Mouse (Mus musculus) ES-Bruce4 (cell line): ENCODE results near the gene Kif6. TPM values are rescaled to one million over a fixed set of nuclear protein-coding genes. Genes with fewer than 3 reads are reported as not detected.

Experiments
- H3K27ac ChIP-seq: 2 replicates; pipeline ENCODE4 v1.5.1; 2012; ENCODE audit warnings: low read length, inconsistent platforms; ENCODE audit not compliant: insufficient read depth
- H3K27me3 ChIP-seq: 2 replicates; pipeline ENCODE4 v1.6.1; 2012; ENCODE audit warnings: mild to moderate bottlenecking, low read length, inconsistent platforms; ENCODE audit not compliant: control insufficient read depth, poor library complexity, insufficient read depth, severe bottlenecking
- H3K36me3 ChIP-seq: 2 replicates; pipeline ENCODE4 v1.6.1; 2012; ENCODE audit warnings: inconsistent platforms, mild to moderate bottlenecking, low read length, moderate library complexity; ENCODE audit not compliant: control insufficient read depth, poor library complexity, insufficient read depth, severe bottlenecking
- H3K4me1 ChIP-seq: one replicate; pipeline ENCODE4 v1.8.1; 2011; ENCODE audit warnings: low read length; ENCODE audit not compliant: control insufficient read depth, insufficient read depth
- H3K4me3 ChIP-seq: 2 replicates; pipeline ENCODE4 v1.5.1; 2011; ENCODE audit warnings: low read depth, mild to moderate bottlenecking, low read length
- H3K9ac ChIP-seq: 2 replicates; pipeline ENCODE4 v1.6.1; 2012; ENCODE audit warnings: low read depth, mild to moderate bottlenecking, inconsistent platforms; ENCODE audit not compliant: poor library complexity, severe bottlenecking
- H3K9me3 ChIP-seq: replicated peaks from 2 replicates; pipeline ENCODE4 v1.6.1; 2012; ENCODE audit warnings: mild to moderate bottlenecking, low read length, inconsistent platforms; ENCODE audit not compliant: control insufficient read depth, poor library complexity, insufficient read depth, severe bottlenecking
- CTCF ChIP-seq: IDR thresholded peaks from one replicate; pipeline ENCODE4 v1.8.1; 2011; ENCODE audit warnings: low read depth, low read length
- EP300 ChIP-seq: IDR thresholded peaks from 2 replicates; pipeline ENCODE4 v1.6.1; 2011; ENCODE audit warnings: low read depth, low read length; ENCODE audit not compliant: insufficient read depth
- POLR2A ChIP-seq: IDR thresholded peaks from one replicate; pipeline ENCODE4 v1.8.1; 2011; ENCODE audit warnings: low read length; ENCODE audit not compliant: insufficient read depth
- polyA plus RNA-seq: library from polyadenylated mRNA; stranded (reverse); fragments of >200 nt; gene quantifications from 2 replicates; pipeline ENCODE4 v1.2.4, GENCODE M21; 2011; ENCODE audit warnings: low read depth; ENCODE audit not compliant: missing spikeins, insufficient read depth, insufficient read length

Gene Kif6
- polyA plus RNA-seq, 1 experiment = 2.3 TPM

- Histone ChIP-seq H3K27ac (no peak overlapping the region), H3K9me3 (no peaks in the 10 kb centered on the region; the same call in 1 of the 2 replicates), H3K9ac (no peak overlapping the region)
Measured at GRCm38 (mm10) chr17:49834044-49834545, 219.2 kb downstream of the Kif6 start.

DNA sequence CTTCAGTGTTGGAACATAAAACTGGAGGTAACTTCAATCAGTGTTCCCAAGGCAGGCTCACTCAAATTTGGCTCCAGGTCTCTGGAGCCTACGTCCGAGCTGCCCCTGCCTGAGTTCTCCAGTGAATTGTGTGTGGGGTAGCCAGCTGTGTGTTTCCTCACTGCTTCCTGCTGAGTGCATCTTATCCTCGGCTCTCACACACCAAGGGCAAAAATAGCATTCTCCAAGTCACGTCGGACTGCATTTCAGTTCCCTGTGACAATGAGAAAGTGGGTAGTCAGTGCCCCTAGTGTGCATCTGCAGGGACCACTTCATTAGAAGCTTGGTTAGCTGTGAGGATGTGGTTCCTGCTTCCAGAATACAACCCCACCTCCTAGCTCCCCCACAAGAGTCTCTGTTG lies 222.5 kb downstream of the Kif6 start:
- no peaks in the 10 kb centered on the region for H3K27me3 ChIP-seq
- H3K4me1 ChIP-seq = no peaks in the 10 kb centered on the region
- no peak for TF ChIP-seq CTCF
- TF ChIP-seq POLR2A = no peak
- no peak for TF ChIP-seq EP300
- H3K4me3 ChIP-seq = no peak overlapping the region
- H3K9me3 ChIP-seq = no peaks in the 10 kb centered on the region; the same call in 1 of the 2 replicates
- H3K36me3 ChIP-seq = no peaks in the 10 kb centered on the region
- H3K27ac ChIP-seq = no peak overlapping the region
- no peak overlapping the region for H3K9ac ChIP-seq

More at GRCm38 (mm10) chr17:49834044-49834545, 219.2 kb downstream of the Kif6 start:
- Histone ChIP-seq H3K4me3 (no peak overlapping the region), H3K36me3 (no peaks in the 10 kb centered on the region), H3K4me1 (no peaks in the 10 kb centered on the region), H3K27me3 (no peaks in the 10 kb centered on the region)
- TF ChIP-seq POLR2A (no peak), CTCF (no peak), EP300 (no peak)

- Histone ChIP-seq H3K27ac (no peak overlapping the region), H3K4me3 (no peak overlapping the region), H3K4me1 (no peaks in the 10 kb centered on the region), H3K9ac (no peak overlapping the region), H3K27me3 (no peaks in the 10 kb centered on the region), H3K36me3 (no peaks in the 10 kb centered on the region), H3K9me3 (no peaks in the 10 kb centered on the region; the same call in 1 of the 2 replicates)
- TF ChIP-seq POLR2A = no peak
- no peak for TF ChIP-seq EP300
- no peak for TF ChIP-seq CTCF
Measured at GRCm38 (mm10) chr17:49839243-49839642, 224.3 kb downstream of the Kif6 start.

- H3K4me1 ChIP-seq = no peaks in the 10 kb centered on the region
- TF ChIP-seq POLR2A (no peak), EP300 (no peak), CTCF (no peak)
- no peaks in the 10 kb centered on the region for H3K36me3 ChIP-seq
- no peaks in the 10 kb centered on the region for H3K27me3 ChIP-seq
- H3K4me3 ChIP-seq = no peak overlapping the region
- H3K9me3 ChIP-seq = no peaks in the 10 kb centered on the region
- no peak overlapping the region for H3K27ac ChIP-seq
- no peak overlapping the region for H3K9ac ChIP-seq
Measured at GRCm38 (mm10) chr17:49851210-49851609, 236.3 kb downstream of the Kif6 start.

- H3K9ac ChIP-seq = no peak overlapping the region
- no peaks in the 10 kb centered on the region for H3K36me3 ChIP-seq
- no peak overlapping the region for H3K4me3 ChIP-seq
- no peak overlapping the region for H3K27ac ChIP-seq
- H3K9me3 ChIP-seq = no peaks in the 10 kb centered on the region
- no peaks in the 10 kb centered on the region for H3K27me3 ChIP-seq
- TF ChIP-seq POLR2A (no peak), EP300 (no peak), CTCF (no peak)
- no peaks in the 10 kb centered on the region for H3K4me1 ChIP-seq
Measured at GRCm38 (mm10) chr17:49852183-49852582, 237.2 kb downstream of the Kif6 start.

GRCm38 (mm10) chr17:49855785-49856184 lies 240.8 kb downstream of the Kif6 start:
- Histone ChIP-seq H3K9ac (no peak overlapping the region), H3K27me3 (no peaks in the 10 kb centered on the region), H3K27ac (no peak overlapping the region), H3K4me1 (no peaks in the 10 kb centered on the region), H3K4me3 (no peak overlapping the region), H3K9me3 (no peaks in the 10 kb centered on the region), H3K36me3 (no peaks in the 10 kb centered on the region)
- TF ChIP-seq POLR2A = no peak
- TF ChIP-seq EP300 = no peak
- no peak for TF ChIP-seq CTCF
